Mouse (Mus musculus) left cerebral cortex, adult 6 months (tissue): ENCODE measurements around the gene Tas2r134. TPM values are rescaled to one million over a fixed set of nuclear protein-coding genes. Genes with fewer than 3 reads are reported as not detected.

Experiments
- long read RNA-seq, 2 experiments: library from polyadenylated mRNA; unstranded; transcript quantifications; one replicate each; pipeline ENCODE4 v2.0.0; 2019 to 2020
- polyA plus RNA-seq: library from polyadenylated mRNA; unstranded; fragments of <200 nt; fragmentation: Nextera tagmentation; gene quantifications from 2 replicates; pipeline ENCODE4 v1.2.3, GENCODE M21; 2021

Tas2r134 gene
- polyA plus RNA-seq, result not detected in 2 replicates
- long read RNA-seq, experiment 1, result 0 reads
- long read RNA-seq, experiment 2, result 0 reads

GRCm38 (mm10) chr2:51627211-51627610 is at the start of gene Tas2r134:
Gene Tas2r134, plus strand, starts transcription at chr2:51627511.

